Mouse (Mus musculus): ENCODE data around the gene Cdkn2aip. TPM values are rescaled to one million over a fixed set of nuclear protein-coding genes. Genes with fewer than 3 reads are reported as not detected.

Cdkn2aip gene
- polyA plus RNA-seq, 1 experiment from 2014 or later, result 13.7 TPM

GRCm38 (mm10) chr8:47737120-47737519, 23.4 kb upstream of the Cdkn2aip start:
- H3K9me3 ChIP-seq (ENCODE audit: low read length), result no peaks in the 10 kb centered on the region
- no peaks in the 10 kb centered on the region for H3K27me3 ChIP-seq (ENCODE audit: insufficient read depth, low read length)
- ATAC-seq (no peak), DNase-seq (no peak)
- H3K36me3 ChIP-seq (replicated peaks; ENCODE audit: insufficient read depth, low read length), result no peaks in the 10 kb centered on the region
- H3K9ac ChIP-seq (replicated peaks), result no peak overlapping the region
- TF ChIP-seq EP300 (IDR thresholded peaks at IDR 0.05; ENCODE audit: low read depth), result no peak
- TF ChIP-seq CTCF (IDR thresholded peaks at IDR 0.05; ENCODE audit: low read depth), result no peak
- no peak overlapping the region for H3K27ac ChIP-seq (ENCODE audit: low read depth)
- WGBS (ENCODE audit: insufficient replicate concordance), result 55% methylated on average over 7 of the region's 7 CpGs
- H3K4me1 ChIP-seq (ENCODE audit: insufficient read depth), result no peaks in the 10 kb centered on the region
- no peak overlapping the region for H3K4me3 ChIP-seq (ENCODE audit: low read depth, low read length)
- no peak overlapping the region for H3K4me2 ChIP-seq (ENCODE audit: low read depth, low read length)

- Histone ChIP-seq H3K4me1 (ENCODE audit: insufficient read depth) (no peaks in the 10 kb centered on the region), H3K27me3 (ENCODE audit: insufficient read depth, low read length) (no peaks in the 10 kb centered on the region), H3K4me3 (ENCODE audit: low read depth, low read length) (no peak overlapping the region), H3K9me3 (ENCODE audit: low read length) (no peaks in the 10 kb centered on the region), H3K9ac (replicated peaks) (no peak overlapping the region), H3K4me2 (ENCODE audit: low read depth, low read length) (no peak overlapping the region), H3K27ac (ENCODE audit: low read depth) (no peak overlapping the region), H3K36me3 (replicated peaks; ENCODE audit: insufficient read depth, low read length) (no peaks in the 10 kb centered on the region)
- ATAC-seq, result no peak
- TF ChIP-seq EP300 (IDR thresholded peaks at IDR 0.05; ENCODE audit: low read depth), result no peak
- TF ChIP-seq CTCF (IDR thresholded peaks at IDR 0.05; ENCODE audit: low read depth), result no peak
- WGBS (ENCODE audit: insufficient replicate concordance), result 69% methylated on average over 7 of the region's 7 CpGs
- DNase-seq, result no peak
Measured at GRCm38 (mm10) chr8:47729324-47729723, 15.6 kb upstream of the Cdkn2aip start.

GRCm38 (mm10) chr8:47726945-47727344, 13.2 kb upstream of the Cdkn2aip start:
- Histone ChIP-seq H3K4me1 (ENCODE audit: insufficient read depth) (no peaks in the 10 kb centered on the region), H3K4me3 (ENCODE audit: low read depth, low read length) (no peak overlapping the region), H3K9me3 (ENCODE audit: low read length) (no peaks in the 10 kb centered on the region), H3K4me2 (ENCODE audit: low read depth, low read length) (no peak overlapping the region), H3K9ac (replicated peaks) (no peak overlapping the region), H3K36me3 (replicated peaks; ENCODE audit: insufficient read depth, low read length) (no peaks in the 10 kb centered on the region), H3K27ac (ENCODE audit: low read depth) (no peak overlapping the region), H3K27me3 (ENCODE audit: insufficient read depth, low read length) (no peaks in the 10 kb centered on the region)
- TF ChIP-seq CTCF (IDR thresholded peaks at IDR 0.05; ENCODE audit: low read depth) (no peak), EP300 (IDR thresholded peaks at IDR 0.05; ENCODE audit: low read depth) (no peak)
- no peak for ATAC-seq
- no peak for DNase-seq
- WGBS (ENCODE audit: insufficient replicate concordance), result 70% methylated on average over 6 of the region's 6 CpGs

- no peak overlapping the region for H3K9ac ChIP-seq (replicated peaks)
- 72% methylated on average over 4 of the region's 4 CpGs for WGBS (ENCODE audit: insufficient replicate concordance)
- H3K9me3 ChIP-seq (ENCODE audit: low read length), result no peaks in the 10 kb centered on the region
- no peak overlapping the region for H3K4me2 ChIP-seq (ENCODE audit: low read depth, low read length)
- H3K36me3 ChIP-seq (replicated peaks; ENCODE audit: insufficient read depth, low read length), result no peaks in the 10 kb centered on the region
- no peaks in the 10 kb centered on the region for H3K27me3 ChIP-seq (ENCODE audit: insufficient read depth, low read length)
- DNase-seq (no peak), ATAC-seq (no peak)
- no peak overlapping the region for H3K27ac ChIP-seq (ENCODE audit: low read depth)
- no peaks in the 10 kb centered on the region for H3K4me1 ChIP-seq (ENCODE audit: insufficient read depth)
- TF ChIP-seq CTCF (IDR thresholded peaks at IDR 0.05; ENCODE audit: low read depth) (no peak), EP300 (IDR thresholded peaks at IDR 0.05; ENCODE audit: low read depth) (no peak)
- no peak overlapping the region for H3K4me3 ChIP-seq (ENCODE audit: low read depth, low read length)
Measured at GRCm38 (mm10) chr8:47721609-47722008, 7.9 kb upstream of the Cdkn2aip start.

GRCm38 (mm10) chr8:47718641-47719040, 4.9 kb upstream of the Cdkn2aip start:
- Histone ChIP-seq H3K4me2 (ENCODE audit: low read depth, low read length) (no peak overlapping the region), H3K27ac (ENCODE audit: low read depth) (no peak overlapping the region), H3K9me3 (ENCODE audit: low read length) (no peaks in the 10 kb centered on the region), H3K27me3 (ENCODE audit: insufficient read depth, low read length) (no peaks in the 10 kb centered on the region), H3K4me3 (ENCODE audit: low read depth, low read length) (no peak overlapping the region), H3K4me1 (ENCODE audit: insufficient read depth) (peaks cover 9% of the 10 kb centered on the region), H3K9ac (replicated peaks) (no peak overlapping the region), H3K36me3 (replicated peaks; ENCODE audit: insufficient read depth, low read length) (no peaks in the 10 kb centered on the region)
- 20% methylated on average over 11 of the region's 11 CpGs for WGBS (ENCODE audit: insufficient replicate concordance)
- ATAC-seq (no peak), DNase-seq (no peak)
- TF ChIP-seq CTCF (IDR thresholded peaks at IDR 0.05; ENCODE audit: low read depth) (peak; percentile 18; the same call in 1 of the 2 replicates), EP300 (IDR thresholded peaks at IDR 0.05; ENCODE audit: low read depth) (no peak)

- ATAC-seq, result peak; percentile 30
- Histone ChIP-seq H3K9me3 (ENCODE audit: low read length) (no peaks in the 10 kb centered on the region), H3K27ac (ENCODE audit: low read depth) (peak overlapping the region; percentile 99), H3K9ac (replicated peaks) (peak overlapping the region; percentile 94), H3K4me1 (ENCODE audit: insufficient read depth) (peaks cover 24% of the 10 kb centered on the region), H3K27me3 (ENCODE audit: insufficient read depth, low read length) (no peaks in the 10 kb centered on the region), H3K4me3 (ENCODE audit: low read depth, low read length) (peak overlapping the region; percentile 99), H3K4me2 (ENCODE audit: low read depth, low read length) (peak overlapping the region; percentile 89), H3K36me3 (replicated peaks; ENCODE audit: insufficient read depth, low read length) (peaks cover 23% of the 10 kb centered on the region)
- under 1% methylated on average over 35 of the region's 44 CpGs for WGBS (ENCODE audit: insufficient replicate concordance)
- DNase-seq, result peak; percentile 72
- TF ChIP-seq EP300 (IDR thresholded peaks at IDR 0.05; ENCODE audit: low read depth) (no peak), CTCF (IDR thresholded peaks at IDR 0.05; ENCODE audit: low read depth) (peak; percentile 41; the same call in 1 of the 2 replicates)
Measured at GRCm38 (mm10) chr8:47713171-47713663, 515 bp downstream of the Cdkn2aip start.
